Mouse (Mus musculus): Measurements from ENCODE around the gene Uprt. TPM values are rescaled to one million over a fixed set of nuclear protein-coding genes. Genes with fewer than 3 reads are reported as not detected.

Gene Uprt
- polyA plus RNA-seq, 1 experiment from 2014 or later, result 1.8 TPM

GRCm38 (mm10) chrX:104542635-104543034 lies 60.0 kb downstream of the Uprt start:
- Histone ChIP-seq H3K27me3 (0 out of 2 replicates have a peak, but pooled peaks cover 4% of the 10 kb centered on the region), H3K4me1 (no peaks in the 10 kb centered on the region), H3K36me3 (no peaks in the 10 kb centered on the region), H3K4me2 (no peak overlapping the region), H3K4me3 (no peak overlapping the region), H3K9me3 (no peaks in the 10 kb centered on the region), H3K9ac (no peak overlapping the region), H3K27ac (no peak overlapping the region)
- ATAC-seq (ENCODE audit: insufficient number of reproducible peaks, low FRiP score, low TSS enrichment, low read depth), result no peak
- WGBS, result 89% methylated on average over 4 of the region's 4 CpGs

DNA sequence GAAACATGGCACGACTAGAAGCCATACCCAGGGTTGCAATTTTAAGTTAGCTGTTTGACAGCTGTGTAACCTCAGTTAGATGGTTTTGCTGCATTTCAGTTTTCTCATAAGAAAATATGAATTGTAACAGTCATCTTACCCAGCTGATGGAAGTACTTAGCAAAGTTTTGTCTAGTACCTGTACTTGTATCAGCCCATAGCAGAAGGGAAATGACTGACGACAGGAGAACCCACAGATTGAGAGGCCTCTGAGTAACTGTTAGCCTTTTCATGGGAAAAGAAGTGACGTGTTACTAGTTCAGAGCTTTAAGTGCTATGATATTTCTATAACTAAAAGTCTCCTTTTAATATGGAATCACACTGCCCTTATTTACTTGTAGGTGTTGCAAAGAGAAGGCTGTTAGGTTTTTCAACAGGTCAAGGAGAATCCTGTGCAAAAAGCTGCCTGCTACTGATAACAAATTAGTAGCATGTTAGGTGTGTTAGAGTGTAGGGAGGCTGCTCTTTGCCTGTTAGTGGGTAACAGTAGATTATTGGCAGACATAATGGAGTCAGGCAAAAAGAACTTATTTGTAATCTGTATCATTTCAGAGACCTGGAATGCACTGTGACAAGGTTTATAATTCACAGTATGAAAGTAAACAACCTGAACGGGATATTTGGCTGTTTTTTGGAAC lies 61.4 kb downstream of the Uprt start:
- 75% methylated on average over 4 of the region's 4 CpGs for WGBS
- Histone ChIP-seq H3K27ac (no peak overlapping the region), H3K27me3 (0 out of 2 replicates have a peak, but pooled peaks cover 4% of the 10 kb centered on the region), H3K9me3 (no peaks in the 10 kb centered on the region), H3K36me3 (no peaks in the 10 kb centered on the region), H3K9ac (no peak overlapping the region), H3K4me1 (no peaks in the 10 kb centered on the region), H3K4me2 (no peak overlapping the region), H3K4me3 (no peak overlapping the region)
- no peak for ATAC-seq (ENCODE audit: insufficient number of reproducible peaks, low FRiP score, low TSS enrichment, low read depth)

DNA sequence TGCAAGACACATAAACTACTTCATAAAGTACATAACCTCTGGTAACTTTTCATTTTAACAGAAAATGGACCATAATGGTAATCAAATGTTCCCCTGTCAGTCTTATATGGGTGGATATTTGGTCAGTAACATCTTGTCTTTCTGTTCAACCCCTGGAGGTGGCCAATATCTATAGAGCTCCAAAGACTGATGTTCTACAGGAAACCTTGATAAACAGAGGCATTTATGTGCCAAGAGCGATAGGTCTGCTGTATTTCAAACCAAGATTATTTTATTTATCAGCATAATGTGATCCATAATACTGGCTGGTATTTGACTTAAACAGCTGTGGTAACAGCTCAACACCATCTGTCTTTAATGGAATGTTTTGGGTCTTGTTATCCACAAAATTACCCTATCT lies 62.7 kb downstream of the Uprt start:
- Histone ChIP-seq H3K4me3 (no peak overlapping the region), H3K9me3 (no peaks in the 10 kb centered on the region), H3K4me2 (no peak overlapping the region), H3K27me3 (0 out of 2 replicates have a peak, but pooled peaks cover 4% of the 10 kb centered on the region), H3K4me1 (no peaks in the 10 kb centered on the region), H3K9ac (no peak overlapping the region), H3K36me3 (no peaks in the 10 kb centered on the region), H3K27ac (no peak overlapping the region)
- no peak for ATAC-seq (ENCODE audit: insufficient number of reproducible peaks, low FRiP score, low TSS enrichment, low read depth)
- WGBS, result 91% methylated on average over 1 of the region's 1 CpGs

Other genes with a start within 250 kb of the Uprt start
- gene Abcb7, start 69.0 kb upstream of the Uprt start, polyA plus RNA-seq (2015; fragmentation: Nextera tagmentation; extraction: Ambion mirVana), result 5.2 TPM in 2 replicates
- 11.0 and 11.2 TPM in 2 replicates for gene Zdhhc15, start 188.2 kb downstream of the Uprt start, polyA plus RNA-seq (2015; fragmentation: Nextera tagmentation; extraction: Ambion mirVana)

Measured in limb, embryonic 15.5 days (tissue).